Mouse (Mus musculus) gastrocnemius, adult 2 months (tissue): ENCODE data around the gene Egfr. TPM values are rescaled to one million over a fixed set of nuclear protein-coding genes. Genes with fewer than 3 reads are reported as not detected.

Experiments used
- DNase-seq: peaks from one replicate; pipeline ENCODE4 v3.0.0; 2022
- H3K27ac ChIP-seq: fragments of 200-600 bp; 2 replicates; pipeline ENCODE4 v1.8.1; 2022; ENCODE audit warnings: mild to moderate bottlenecking
- H3K4me3 ChIP-seq: fragments of 200-600 bp; 2 replicates; pipeline ENCODE4 v1.8.1; 2022; ENCODE audit warnings: mild to moderate bottlenecking, moderate library complexity
- CTCF ChIP-seq: fragments of 200-600 bp; IDR thresholded peaks from 2 replicates; pipeline ENCODE4 v1.8.1; 2022; ENCODE audit warnings: antibody characterized with exemption, mild to moderate bottlenecking, moderate library complexity
- intact Hi-C: fragments of 180-260 bp; cut with DNase I; formaldehyde crosslinking; loops from one replicate; pipeline ENCODE4 v1.15.1; 2025
- total RNA-seq, 2 experiments: library from RNA; stranded (reverse); gene quantifications; 2 replicates each; pipeline ENCODE4 v1.2.3; 2021

The Egfr gene
- total RNA-seq, 2 experiments from 2014 or later = 12.2 to 14.7 TPM

DNA sequence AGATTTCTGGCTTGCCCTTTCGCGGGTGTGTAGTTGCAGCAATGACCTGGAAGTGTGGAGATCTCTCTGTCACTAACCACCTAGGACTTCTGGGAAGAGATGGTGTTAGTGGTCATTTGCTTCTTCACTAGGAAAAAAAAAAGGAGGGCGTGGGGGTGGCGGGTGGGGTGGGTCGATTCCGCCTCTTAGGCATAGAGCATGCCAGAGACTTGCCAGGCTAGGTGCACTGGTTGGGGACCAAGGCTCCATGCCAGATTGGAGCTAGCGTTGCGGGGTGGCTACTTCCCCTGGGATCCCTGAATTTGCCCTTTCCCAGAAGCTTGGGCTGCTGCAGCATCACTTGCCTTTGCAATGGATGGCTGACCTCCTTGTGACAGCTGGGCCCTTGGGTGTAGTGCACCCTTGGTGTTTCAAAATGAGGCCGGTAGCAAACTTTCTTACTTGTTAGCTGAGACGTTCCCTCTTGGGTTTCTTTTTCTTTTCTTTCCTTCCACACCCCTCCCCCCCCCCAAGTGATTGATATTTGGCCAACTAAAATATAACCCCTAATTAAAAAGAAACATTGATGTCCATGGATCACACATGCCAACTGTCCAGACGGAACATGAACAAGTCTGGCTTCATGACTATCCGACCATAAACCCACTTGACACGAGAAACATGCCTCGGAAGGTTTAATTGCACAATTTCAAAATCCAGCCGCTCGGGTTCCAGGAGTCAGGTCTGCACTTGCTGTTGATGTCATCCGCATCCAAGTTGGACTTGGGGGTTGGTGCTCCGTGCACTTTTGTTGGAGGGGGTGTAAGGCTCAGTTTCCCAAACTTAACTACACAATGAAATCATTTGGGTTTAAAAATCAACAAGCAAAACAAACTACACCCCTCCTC is 1.4 kb downstream of the Egfr start:
- DNase-seq = peak; percentile 42
- no peak for TF ChIP-seq CTCF
- Histone ChIP-seq H3K27ac (peak overlapping the region; percentile 91), H3K4me3 (peak overlapping the region; percentile 78)
- intact Hi-C loops = loop anchor here (5.0 kb wide), 2 partner anchors 114 to 226 kb away; no protein-coding TSS in a partner anchor

- Histone ChIP-seq H3K4me3 (no peak overlapping the region), H3K27ac (no peak overlapping the region)
- no peak for TF ChIP-seq CTCF
- intact Hi-C loops = loop anchor here (5.0 kb wide), 1 partner anchor 97 kb away; no protein-coding TSS in a partner anchor
- DNase-seq = no peak
These were observed 7.9 kb downstream of the Egfr start for GRCm38 (mm10) chr11:16759930-16760329.

- no peak overlapping the region for H3K4me3 ChIP-seq
- TF ChIP-seq CTCF = no peak
- DNase-seq = no peak
- intact Hi-C loops = loop anchor here (5.0 kb wide), 1 partner anchor 96 kb away; no protein-coding TSS in a partner anchor
- no peak overlapping the region for H3K27ac ChIP-seq
These were observed 9.2 kb downstream of the Egfr start for GRCm38 (mm10) chr11:16761184-16761583.

DNA sequence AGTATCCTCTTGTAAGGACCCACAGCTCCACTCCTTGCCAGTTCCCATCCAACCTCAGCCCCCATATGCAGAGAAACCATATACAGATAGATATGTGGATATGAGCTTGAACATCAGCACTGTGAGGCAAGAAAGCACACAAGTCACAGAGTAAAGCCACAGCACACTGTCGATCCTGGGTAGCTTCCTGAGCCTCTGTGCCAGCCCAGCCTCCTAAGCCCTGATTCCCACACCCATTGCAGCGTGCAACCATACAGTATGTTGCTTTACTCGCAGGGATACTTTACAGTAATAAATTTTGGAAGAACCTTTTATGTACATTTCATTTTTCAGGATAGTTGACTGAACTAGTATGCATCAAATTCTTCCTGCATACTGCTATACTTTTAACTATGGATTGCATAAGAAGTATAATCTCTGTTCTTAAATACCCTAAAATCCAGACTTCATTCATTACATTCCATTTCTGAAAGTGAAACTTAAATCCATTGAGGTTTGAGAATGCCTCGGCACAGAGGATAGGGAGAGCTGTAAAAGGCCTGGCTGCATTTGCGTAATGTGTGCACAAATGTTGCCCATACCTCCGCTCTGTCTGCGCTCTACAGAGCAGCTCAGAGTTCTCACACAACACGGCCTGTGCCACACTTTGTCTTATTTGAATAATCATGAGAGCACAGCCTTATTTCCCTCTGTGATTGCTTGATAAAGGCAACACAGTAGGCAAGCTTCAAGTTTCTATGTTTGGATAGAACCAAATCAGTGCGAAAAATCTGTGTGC is 14.2 kb downstream of the Egfr start:
- TF ChIP-seq CTCF = no peak
- DNase-seq = no peak

DNA sequence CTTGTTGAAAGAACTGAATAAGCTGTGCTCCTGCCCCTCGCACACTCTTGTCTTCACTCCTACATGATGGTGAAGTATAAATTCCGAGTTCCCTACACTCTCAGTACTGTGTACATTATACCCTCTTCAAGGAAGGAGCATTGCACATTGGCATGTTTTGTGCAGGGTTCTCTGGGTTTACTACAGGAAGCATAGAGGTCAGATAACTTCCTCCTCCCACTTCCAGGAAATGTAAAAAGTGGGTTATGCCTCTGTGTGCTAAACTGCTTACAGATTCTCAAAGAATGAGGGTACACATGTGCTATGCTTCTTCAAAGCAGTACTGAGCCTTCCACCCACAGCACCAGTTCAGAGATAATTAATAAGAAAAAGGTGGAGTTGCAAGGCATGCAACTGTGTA is 16.0 kb downstream of the Egfr start:
- intact Hi-C loops = no loop called here
- DNase-seq = no peak
- no peak overlapping the region for H3K4me3 ChIP-seq
- no peak overlapping the region for H3K27ac ChIP-seq
- no peak for TF ChIP-seq CTCF

More for the DNA sequence above, 14.2 kb downstream of the Egfr start:
- H3K27ac ChIP-seq = peak overlapping the region; percentile 58; the same call in 1 of the 2 replicates
- peak overlapping the region; percentile 52 for H3K4me3 ChIP-seq
- intact Hi-C loops = no loop called here

DNA sequence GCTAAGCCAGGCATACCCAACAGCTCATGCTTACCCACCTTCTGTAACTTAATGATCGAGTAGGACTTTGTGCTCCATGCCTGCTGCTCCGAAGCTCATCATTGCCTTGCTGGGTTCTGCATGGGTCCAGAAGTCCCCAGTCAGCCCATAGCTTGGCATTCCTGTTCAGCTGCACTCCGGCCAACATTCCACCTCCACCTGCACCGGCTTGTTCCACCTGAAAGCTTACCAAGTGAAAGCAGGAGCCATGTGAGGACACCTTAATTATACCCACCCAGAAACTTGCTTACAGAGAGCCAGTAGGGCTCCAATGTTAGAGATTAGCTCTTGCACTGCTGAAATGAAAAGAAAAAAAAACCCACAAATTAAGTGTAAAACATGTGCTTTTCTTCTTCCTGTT is 17.3 kb downstream of the Egfr start:
- H3K27ac ChIP-seq = peak overlapping the region; percentile 48
- intact Hi-C loops = no loop called here
- DNase-seq = no peak
- TF ChIP-seq CTCF = no peak
- H3K4me3 ChIP-seq = no peak overlapping the region

- TF ChIP-seq CTCF = no peak
- H3K4me3 ChIP-seq = no peak overlapping the region
- H3K27ac ChIP-seq = peak overlapping the region; percentile 48
- intact Hi-C loops = no loop called here
- no peak for DNase-seq
These were observed 17.8 kb downstream of the Egfr start for GRCm38 (mm10) chr11:16769709-16770303.

DNA sequence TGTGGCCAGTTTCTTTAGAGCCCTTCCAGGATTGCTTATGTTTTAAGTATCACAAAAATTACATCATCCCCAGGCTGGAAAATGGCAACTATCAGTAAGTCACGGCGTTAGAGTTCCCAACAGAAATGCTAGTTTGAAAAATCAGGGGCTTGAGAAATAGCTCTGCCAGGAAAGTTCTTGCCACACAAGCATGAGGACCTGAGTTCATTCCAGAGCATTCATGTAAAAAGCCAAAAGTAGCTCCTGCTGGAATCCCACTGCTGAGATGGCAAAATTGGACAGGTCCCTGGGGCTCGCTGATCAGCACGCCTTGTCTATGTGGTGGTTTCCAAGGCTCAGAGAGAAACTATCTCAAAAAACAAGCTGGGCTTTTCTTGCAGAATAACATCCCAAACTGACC is 19.0 kb downstream of the Egfr start:
- intact Hi-C loops = no loop called here
- no peak for TF ChIP-seq CTCF
- Histone ChIP-seq H3K27ac (peak overlapping the region; percentile 48), H3K4me3 (no peak overlapping the region)
- peak; percentile 41 for DNase-seq

DNA sequence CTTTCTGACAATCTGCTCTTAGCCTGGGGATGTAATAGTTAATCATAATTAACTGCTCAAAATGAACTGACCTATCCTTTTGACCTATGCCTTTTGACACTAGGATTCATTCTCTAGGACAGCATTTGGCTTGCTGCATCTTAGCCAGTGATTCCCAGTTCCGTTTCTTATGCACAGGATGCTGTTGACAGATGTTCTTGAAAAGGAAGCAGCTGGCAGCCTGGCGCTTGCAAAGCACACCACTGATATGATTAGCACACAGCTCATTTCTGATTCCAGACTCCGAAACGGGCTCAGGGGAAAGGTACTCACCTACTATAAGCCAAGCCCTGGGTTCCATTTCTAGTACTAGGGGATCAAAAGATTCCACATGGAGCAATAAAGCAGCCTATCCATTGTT is 20.7 kb downstream of the Egfr start:
- intact Hi-C loops = no loop called here
- 0 out of 2 replicates have a peak overlapping the region, but pooled peaks have one; percentile 1 for H3K27ac ChIP-seq
- DNase-seq = no peak
- no peak overlapping the region for H3K4me3 ChIP-seq
- no peak for TF ChIP-seq CTCF

DNA sequence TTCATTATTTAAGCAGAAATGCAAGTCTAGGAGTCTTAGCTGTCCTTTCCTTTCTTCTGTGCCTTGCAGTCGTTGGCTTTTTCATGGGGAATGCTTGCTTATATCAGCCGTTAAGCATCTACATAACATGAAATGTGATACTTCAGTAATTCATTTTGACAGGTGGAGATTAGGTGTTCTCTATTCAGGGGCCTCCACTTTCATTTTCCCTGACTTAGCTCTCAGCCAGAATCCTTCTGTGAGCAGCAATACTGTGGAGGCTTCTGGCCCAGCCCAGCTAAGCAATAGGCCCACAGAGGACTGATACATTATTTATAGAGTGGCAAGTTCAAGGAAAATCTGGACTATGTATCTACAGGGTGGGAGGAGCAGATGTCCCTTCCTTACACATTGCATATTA is 25.0 kb downstream of the Egfr start:
- no peak for TF ChIP-seq CTCF
- intact Hi-C loops = no loop called here
- no peak overlapping the region for H3K4me3 ChIP-seq
- DNase-seq = no peak
- peak overlapping the region; percentile 58 for H3K27ac ChIP-seq

- no peak overlapping the region for H3K4me3 ChIP-seq
- intact Hi-C loops = no loop called here
- H3K27ac ChIP-seq = peak overlapping the region; percentile 24; the same call in 1 of the 2 replicates
- TF ChIP-seq CTCF = no peak
- no peak for DNase-seq
These were observed 29.6 kb downstream of the Egfr start for GRCm38 (mm10) chr11:16781604-16782003.

- intact Hi-C loops = no loop called here
- Histone ChIP-seq H3K4me3 (no peak overlapping the region), H3K27ac (peak overlapping the region; percentile 59)
- TF ChIP-seq CTCF = no peak
- DNase-seq = no peak
These were observed 32.1 kb downstream of the Egfr start for GRCm38 (mm10) chr11:16783926-16784659.
